Mouse (Mus musculus) neural tube, embryonic 14.5 days (tissue): ENCODE results near the gene Mroh2a. TPM values are rescaled to one million over a fixed set of nuclear protein-coding genes. Genes with fewer than 3 reads are reported as not detected.

Source experiments
- ATAC-seq: fragments of 200-750 bp; cut with Nextera tagmentation; 2 replicates; pipeline ENCODE4 v1.8.0; 2017; ENCODE audit warnings: low read depth, mild to moderate bottlenecking, moderate TSS enrichment, moderate library complexity
- H3K27ac ChIP-seq: fragments of 300-500 bp; sonication (generic); 2 replicates; pipeline ENCODE4 v1.5.1; 2014; ENCODE audit warnings: low read depth, mild to moderate bottlenecking, control low read depth, low read length, moderate library complexity, mixed read lengths
- H3K27me3 ChIP-seq: fragments of 300-500 bp; sonication (generic); 2 replicates; pipeline ENCODE4 v1.6.1; 2014; ENCODE audit warnings: low read length; ENCODE audit not compliant: control insufficient read depth, insufficient read depth
- H3K36me3 ChIP-seq: fragments of 300-500 bp; sonication (generic); 2 replicates; pipeline ENCODE4 v1.6.1; 2014; ENCODE audit warnings: low read length, mixed read lengths; ENCODE audit not compliant: control insufficient read depth, insufficient read depth
- H3K4me1 ChIP-seq: fragments of 300-500 bp; sonication (generic); 2 replicates; pipeline ENCODE4 v1.6.1; 2014; ENCODE audit warnings: low read length; ENCODE audit not compliant: control insufficient read depth, insufficient read depth
- H3K4me2 ChIP-seq: fragments of 300-500 bp; sonication (generic); 2 replicates; pipeline ENCODE4 v1.6.1; 2014; ENCODE audit warnings: mild to moderate bottlenecking, low read depth, low read length, control low read depth
- H3K4me3 ChIP-seq: fragments of 300-500 bp; sonication (generic); 2 replicates; pipeline ENCODE4 v1.5.1; 2014; ENCODE audit warnings: low read depth, low read length, control low read depth, mixed read lengths
- H3K9ac ChIP-seq: fragments of 300-500 bp; sonication (generic); replicated peaks from 2 replicates; pipeline ENCODE4 v1.6.1; 2014; ENCODE audit warnings: low read depth, mild to moderate bottlenecking, control low read depth, low read length, mixed read lengths
- H3K9me3 ChIP-seq: fragments of 300-500 bp; sonication (generic); 2 replicates; pipeline ENCODE4 v1.6.1; 2016; ENCODE audit warnings: low read length; ENCODE audit not compliant: control insufficient read depth
- WGBS: fragments of 180-500 bp; shearing (Covaris S2); extraction: QIAGEN DNeasy Blood & Tissue Kit; methylation state at CpG from one replicate; pipeline ENCODE4 v1.1.7; 2014; 5-methylcytosine and 5-hydroxymethylcytosine counted together
- polyA plus RNA-seq: library from polyadenylated mRNA; unstranded; fragments of >200 nt; fragmentation: Nextera tagmentation; extraction: Ambion mirVana; gene quantifications from 2 replicates; pipeline ENCODE4 v1.2.1, GENCODE M21; 2014

Mroh2a gene
- 0.71 and 0.95 TPM in 2 replicates for polyA plus RNA-seq

DNA sequence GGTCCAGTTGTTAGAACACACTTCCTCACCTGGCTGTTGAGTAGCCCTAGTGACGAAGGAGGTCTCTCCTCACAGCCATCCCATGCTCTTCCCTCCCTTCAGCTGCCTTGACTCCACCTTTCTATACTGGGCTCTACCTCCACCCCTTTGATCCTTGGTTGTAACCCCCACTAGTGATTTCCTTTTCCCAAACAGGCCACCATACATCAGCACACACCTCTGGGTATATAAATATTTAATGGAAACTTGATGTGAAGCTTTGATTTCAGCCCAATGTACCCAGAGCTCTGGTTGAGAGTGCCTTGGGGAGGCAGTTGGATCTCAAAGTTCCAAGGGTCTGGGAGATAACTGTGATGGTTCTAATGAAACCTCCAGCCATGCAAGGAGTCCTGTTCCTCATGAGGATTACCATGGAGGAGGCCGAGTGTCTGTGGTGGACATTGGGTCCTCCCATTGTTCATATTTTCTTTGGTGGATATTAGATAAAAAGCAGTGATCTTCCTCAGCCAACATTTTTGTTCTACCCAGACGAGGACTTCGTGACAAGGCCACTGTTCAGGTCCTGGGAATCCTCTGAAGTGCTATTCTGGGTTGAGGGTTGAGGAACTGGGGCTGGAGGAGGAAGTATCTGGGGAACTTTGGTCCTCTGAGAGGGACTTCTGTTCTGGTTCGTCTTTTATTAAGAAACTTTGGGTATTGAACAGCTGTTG lies at the start of gene Mroh2a:
Gene Mroh2a, plus strand, starts transcription at position 317 of the 710 bp plus-strand sequence.
- ATAC-seq, result no peak
- no peaks in the 10 kb centered on the region for H3K27me3 ChIP-seq
- peaks cover 69% of the 10 kb centered on the region for H3K9me3 ChIP-seq
- no peaks in the 10 kb centered on the region for H3K4me1 ChIP-seq
- H3K9ac ChIP-seq, result no peak within 1 kb of the TSS
- no peaks in the 10 kb centered on the region for H3K36me3 ChIP-seq
- H3K4me2 ChIP-seq, result no peak within 1 kb of the TSS
- no peak within 1 kb of the TSS for H3K27ac ChIP-seq
- no peak within 1 kb of the TSS for H3K4me3 ChIP-seq
- WGBS, result 63% methylated on average over 5 of the region's 5 CpGs

DNA sequence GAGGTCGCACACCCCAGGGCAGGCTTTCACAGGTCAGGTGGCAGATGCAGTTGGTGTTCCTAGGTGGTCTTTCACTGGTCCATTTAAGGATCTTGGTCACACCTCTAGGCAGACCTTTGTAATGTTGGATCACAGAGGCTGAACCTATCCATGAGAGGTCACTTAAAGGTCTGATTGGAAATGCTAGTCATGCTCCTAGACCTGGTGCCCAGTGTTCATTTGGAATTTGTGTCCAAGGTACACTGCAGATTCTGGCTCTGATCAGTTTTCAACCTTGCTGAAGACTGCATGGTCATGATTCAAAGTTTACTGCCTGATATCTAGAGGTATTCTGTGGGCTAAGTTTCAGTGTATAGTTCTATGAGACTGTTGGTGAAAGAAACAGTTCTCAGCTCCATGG lies 47.1 kb upstream of the Mroh2a start:
- no peak overlapping the region for H3K27ac ChIP-seq
- H3K4me3 ChIP-seq, result no peak overlapping the region
- H3K9me3 ChIP-seq, result no peaks in the 10 kb centered on the region
- H3K36me3 ChIP-seq, result no peaks in the 10 kb centered on the region
- 85% methylated on average over 1 of the region's 1 CpGs for WGBS
- H3K4me1 ChIP-seq, result no peaks in the 10 kb centered on the region
- H3K4me2 ChIP-seq, result no peak overlapping the region
- H3K27me3 ChIP-seq, result no peaks in the 10 kb centered on the region
- H3K9ac ChIP-seq, result no peak overlapping the region
- no peak for ATAC-seq

DNA sequence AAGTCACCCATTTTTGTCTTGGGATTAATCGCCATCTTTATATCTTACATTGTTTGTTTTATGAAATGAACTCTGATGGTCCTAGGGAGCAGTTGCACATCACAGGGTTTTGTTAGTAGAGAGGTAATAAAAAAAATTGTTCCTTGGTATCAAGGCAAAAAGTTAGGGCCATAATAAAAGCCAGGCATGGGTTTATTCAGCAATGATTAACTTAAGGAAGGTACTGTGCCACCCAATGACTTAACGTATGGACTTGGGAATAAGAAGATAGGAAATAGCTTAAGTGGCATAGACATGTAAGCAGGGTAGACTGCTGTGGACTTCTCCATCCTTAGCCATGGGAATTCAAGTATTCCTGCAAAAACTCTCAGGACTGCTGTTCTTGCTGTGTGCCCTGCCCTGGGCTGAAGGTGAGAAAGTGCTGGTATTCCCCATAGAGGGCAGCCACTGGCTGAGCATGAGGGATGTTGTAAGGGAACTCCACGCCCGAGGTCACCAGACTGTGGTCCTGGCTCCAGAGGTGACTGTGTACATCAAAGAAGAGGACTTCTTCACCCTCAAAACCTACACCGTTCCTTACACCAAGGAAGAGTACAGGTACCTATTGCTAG lies 40.4 kb upstream of the Mroh2a start:
- 92% methylated on average over 5 of the region's 5 CpGs for WGBS
- Histone ChIP-seq H3K4me1 (no peaks in the 10 kb centered on the region), H3K27ac (no peak overlapping the region), H3K4me3 (no peak overlapping the region), H3K4me2 (no peak overlapping the region), H3K36me3 (no peaks in the 10 kb centered on the region), H3K9ac (no peak overlapping the region), H3K27me3 (no peaks in the 10 kb centered on the region), H3K9me3 (no peaks in the 10 kb centered on the region)
- ATAC-seq, result no peak

DNA sequence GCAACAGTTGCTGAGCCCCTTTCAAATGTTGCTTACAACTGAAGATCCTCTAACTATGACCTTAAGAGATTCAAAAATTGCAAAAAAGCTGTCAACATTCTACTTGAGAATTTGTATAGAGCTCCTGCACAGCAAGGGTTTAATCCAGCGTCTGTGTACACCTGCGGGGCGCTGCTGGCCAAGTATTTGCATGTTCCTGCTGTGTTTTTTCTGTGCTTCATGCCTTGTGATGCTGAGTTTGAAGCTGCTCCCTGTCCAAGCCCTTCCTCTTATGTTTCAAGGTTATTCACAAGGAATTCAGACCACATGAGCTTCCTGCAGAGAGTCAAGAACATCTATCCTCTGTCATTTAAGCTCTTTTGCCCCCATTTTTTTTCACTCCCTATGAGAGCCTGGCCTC lies 34.6 kb upstream of the Mroh2a start:
- no peaks in the 10 kb centered on the region for H3K36me3 ChIP-seq
- H3K4me1 ChIP-seq, result no peaks in the 10 kb centered on the region
- no peak overlapping the region for H3K9ac ChIP-seq
- H3K27me3 ChIP-seq, result no peaks in the 10 kb centered on the region
- H3K9me3 ChIP-seq, result no peaks in the 10 kb centered on the region
- H3K4me2 ChIP-seq, result no peak overlapping the region
- WGBS, result 75% methylated on average over 3 of the region's 3 CpGs
- no peak overlapping the region for H3K4me3 ChIP-seq
- no peak overlapping the region for H3K27ac ChIP-seq
- ATAC-seq, result no peak

DNA sequence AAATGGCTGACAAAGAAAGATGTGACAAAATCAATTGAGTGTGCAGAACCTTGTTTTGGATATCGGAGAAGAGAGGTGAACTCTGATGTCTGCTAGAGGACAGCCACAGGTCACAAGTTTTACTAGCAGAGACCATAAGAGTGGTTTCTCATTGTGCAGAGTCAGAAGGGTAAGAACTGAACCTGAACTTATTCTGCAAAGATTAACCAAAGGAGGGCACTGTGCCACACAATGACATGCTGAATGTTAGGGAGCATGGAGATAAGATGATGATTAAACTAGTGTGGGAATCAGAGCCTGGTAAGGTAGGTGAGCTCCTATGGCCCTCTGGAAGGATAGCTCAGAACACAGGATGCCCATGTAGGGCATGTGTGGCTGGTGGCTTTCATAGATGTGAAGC lies 31.1 kb upstream of the Mroh2a start:
- Histone ChIP-seq H3K4me3 (no peak overlapping the region), H3K36me3 (no peaks in the 10 kb centered on the region), H3K9ac (no peak overlapping the region), H3K4me2 (no peak overlapping the region), H3K9me3 (no peaks in the 10 kb centered on the region), H3K27ac (no peak overlapping the region), H3K27me3 (no peaks in the 10 kb centered on the region), H3K4me1 (no peaks in the 10 kb centered on the region)
- ATAC-seq, result no peak
- WGBS, result 74% methylated on average over 1 of the region's 1 CpGs

DNA sequence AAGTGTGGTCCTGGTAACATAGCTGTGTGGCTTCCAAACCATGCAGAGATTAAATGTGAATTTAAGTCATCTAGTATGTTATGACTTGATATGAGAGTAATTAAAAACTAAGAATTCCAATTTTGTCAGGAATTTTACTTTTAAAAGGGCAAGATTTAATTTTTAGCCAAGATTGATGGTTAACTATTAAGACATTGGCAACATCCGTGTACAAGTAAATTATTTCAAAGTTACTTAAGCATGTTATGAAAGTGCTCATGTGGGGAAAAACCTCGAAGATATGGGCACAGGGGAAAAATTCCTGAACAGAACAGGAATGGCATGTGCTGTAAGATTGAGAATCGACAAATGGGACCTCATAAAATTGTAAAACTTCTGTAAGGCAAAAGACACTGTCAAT lies 29.3 kb upstream of the Mroh2a start:
- WGBS, result 80% methylated on average over 3 of the region's 3 CpGs
- no peak overlapping the region for H3K4me3 ChIP-seq
- H3K27me3 ChIP-seq, result no peaks in the 10 kb centered on the region
- H3K4me2 ChIP-seq, result no peak overlapping the region
- H3K9ac ChIP-seq, result no peak overlapping the region
- H3K4me1 ChIP-seq, result no peaks in the 10 kb centered on the region
- H3K27ac ChIP-seq, result no peak overlapping the region
- H3K9me3 ChIP-seq, result no peaks in the 10 kb centered on the region
- no peaks in the 10 kb centered on the region for H3K36me3 ChIP-seq
- no peak for ATAC-seq

DNA sequence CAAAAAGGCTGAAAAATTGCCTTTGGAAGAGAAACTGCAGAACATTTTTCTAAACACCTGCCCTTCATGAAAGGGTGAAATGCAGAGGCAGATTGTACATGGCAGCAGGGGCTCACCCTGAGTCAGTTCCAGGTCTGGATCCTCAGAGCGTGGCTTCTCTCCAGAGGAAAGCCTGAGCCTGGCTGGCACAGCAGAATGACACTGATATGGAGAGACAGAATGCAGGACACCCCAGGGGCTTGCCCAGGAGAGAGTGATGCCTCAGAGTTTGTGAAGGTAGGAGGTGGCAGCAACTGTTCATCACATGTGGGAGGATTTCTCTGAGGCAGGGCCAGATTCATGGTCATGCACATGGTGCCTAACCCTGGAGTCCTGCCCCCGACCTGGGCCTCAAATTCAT lies 26.8 kb upstream of the Mroh2a start:
- no peak for ATAC-seq
- H3K27ac ChIP-seq, result no peak overlapping the region
- 0 out of 2 replicates have a peak, but pooled peaks cover 5% of the 10 kb centered on the region for H3K9me3 ChIP-seq
- no peak overlapping the region for H3K9ac ChIP-seq
- H3K27me3 ChIP-seq, result no peaks in the 10 kb centered on the region
- H3K4me2 ChIP-seq, result no peak overlapping the region
- 80% methylated on average over 2 of the region's 2 CpGs for WGBS
- H3K4me3 ChIP-seq, result no peak overlapping the region
- H3K4me1 ChIP-seq, result no peaks in the 10 kb centered on the region
- no peaks in the 10 kb centered on the region for H3K36me3 ChIP-seq

DNA sequence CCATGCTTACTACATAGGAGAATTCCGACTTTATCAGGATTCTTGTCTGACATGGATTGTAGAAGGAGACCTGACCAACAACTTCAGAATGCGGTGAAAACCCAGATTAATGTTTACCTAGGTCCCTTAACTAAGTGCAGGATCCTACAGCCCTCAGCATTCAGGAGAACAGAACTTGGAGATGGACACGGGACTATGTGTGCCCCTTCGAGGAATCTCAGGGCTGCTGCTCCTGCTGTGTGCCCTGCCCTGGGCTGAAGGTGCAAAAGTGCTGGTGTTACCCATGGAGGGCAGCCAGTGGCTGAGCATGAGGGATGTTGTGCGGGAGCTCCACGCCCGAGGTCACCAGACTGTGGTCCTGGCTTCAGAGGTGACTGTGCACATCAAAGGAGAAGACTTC lies 26.3 kb upstream of the Mroh2a start, which contains the start of gene Ugt1a2:
Gene Ugt1a2, plus strand, starts transcription at position 146 of the 400 bp plus-strand sequence.
- H3K4me3 ChIP-seq, result no peak within 1 kb of the TSS
- no peak within 1 kb of the TSS for H3K9ac ChIP-seq
- no peaks in the 10 kb centered on the region for H3K4me1 ChIP-seq
- H3K9me3 ChIP-seq, result 0 out of 2 replicates have a peak, but pooled peaks cover 5% of the 10 kb centered on the region
- ATAC-seq, result no peak
- H3K36me3 ChIP-seq, result no peaks in the 10 kb centered on the region
- H3K27me3 ChIP-seq, result no peaks in the 10 kb centered on the region
- 81% methylated on average over 7 of the region's 7 CpGs for WGBS
- no peak within 1 kb of the TSS for H3K4me2 ChIP-seq
- H3K27ac ChIP-seq, result no peak within 1 kb of the TSS

DNA sequence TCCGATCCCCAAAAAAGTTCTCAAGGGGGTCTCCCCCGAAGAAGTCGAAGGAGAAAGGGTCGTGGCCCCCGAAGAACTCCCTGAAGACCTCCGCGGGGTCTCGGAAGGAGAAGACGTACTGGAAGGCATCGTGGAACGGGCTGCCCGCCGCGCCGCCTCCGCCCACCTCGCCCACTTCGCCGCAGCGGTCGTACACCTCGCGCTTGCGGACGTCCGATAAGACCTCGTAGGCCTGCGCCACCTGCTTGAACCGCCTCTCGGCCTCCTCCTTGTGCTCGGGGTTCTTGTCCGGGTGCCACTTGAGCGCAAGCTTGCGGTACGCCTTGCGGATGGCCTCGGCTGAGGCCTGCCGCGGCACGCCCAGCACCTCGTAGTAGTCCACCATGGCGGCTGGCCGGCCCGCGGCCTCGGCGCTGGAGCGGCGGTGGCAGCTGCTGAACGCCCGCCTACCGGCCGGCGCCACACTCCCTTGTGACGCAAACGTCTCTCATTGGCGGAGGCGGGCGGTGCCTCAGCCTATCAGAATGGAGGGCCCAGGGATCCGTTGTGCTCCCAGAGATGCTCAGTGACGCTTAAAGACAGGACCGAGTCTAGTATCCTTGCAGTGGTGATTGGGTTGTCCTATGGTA lies 21.4 kb upstream of the Mroh2a start, which contains the start of gene Dnajb3:
Gene Dnajb3, minus strand, starts transcription at position 489 of the 629 bp plus-strand sequence.
- Histone ChIP-seq H3K9me3 (0 out of 2 replicates have a peak, but pooled peaks cover 5% of the 10 kb centered on the region), H3K4me3 (peak within 1 kb of the TSS; percentile 39), H3K9ac (peak within 1 kb of the TSS; percentile 74), H3K4me1 (no peaks in the 10 kb centered on the region), H3K4me2 (peak within 1 kb of the TSS; percentile 79), H3K36me3 (no peaks in the 10 kb centered on the region), H3K27me3 (no peaks in the 10 kb centered on the region), H3K27ac (peak within 1 kb of the TSS; percentile 52; the same call in 1 of the 2 replicates)
- WGBS, result 7% methylated on average over 59 of the region's 62 CpGs
- peak; percentile 100 for ATAC-seq
